In genomic region chr6:122764446-122765297, GRCm38 (mm10) we compare ENCODE assay signal across 8 mouse cellular contexts. TPM values are rescaled to one million over a fixed set of nuclear protein-coding genes. Genes with fewer than 3 reads are reported as not detected.
A peak's percentile ranks its signal among the peaks of the same experiment; 100 is the strongest.
DNase-seq lines count a peak whose midpoint lies in the region; ATAC-seq and TF ChIP-seq lines count a peak whose summit lies in the region.

No protein-coding gene starts in this region.

- no peak for TF ChIP-seq CTCF in olfactory bulb, adult 2 months (IDR thresholded peaks at IDR 0.05; ENCODE audit: insufficient read depth, low read depth, low read length)

- no peak overlapping the region for H3K27ac ChIP-seq in lung, embryonic 15.5 days
- no peak overlapping the region for H3K27ac ChIP-seq in intestine, embryonic 16.5 days (ENCODE audit: low read length)
- peak overlapping the region; percentile 97 for H3K27ac ChIP-seq in liver, embryonic 12.5 days
- peak overlapping the region; percentile 97 for H3K27ac ChIP-seq in olfactory bulb, adult 2 months (ENCODE audit: insufficient read depth, low read depth, low read length)

- WGBS in lung, embryonic 15.5 days, result 2% methylated on average over 56 of the region's 56 CpGs
- under 1% methylated on average over 55 of the region's 56 CpGs for WGBS in intestine, embryonic 16.5 days
- WGBS in liver, embryonic 12.5 days (ENCODE audit: insufficient replicate concordance), result under 1% methylated on average over 56 of the region's 56 CpGs
- WGBS in olfactory bulb, adult 2 months, result under 1% methylated on average over 56 of the region's 56 CpGs

- peaks cover 21% of the 10 kb centered on the region; the same call in 1 of the 2 replicates for H3K27me3 ChIP-seq in lung, embryonic 15.5 days
- peaks cover 3% of the 10 kb centered on the region; the same call in 1 of the 2 replicates for H3K27me3 ChIP-seq in intestine, embryonic 16.5 days (replicated peaks; ENCODE audit: control insufficient read depth, insufficient read depth, low read length)
- no peaks in the 10 kb centered on the region for H3K27me3 ChIP-seq in liver, embryonic 12.5 days (replicated peaks)

- TF ChIP-seq POLR2A in olfactory bulb, adult 2 months (IDR thresholded peaks at IDR 0.05; ENCODE audit: insufficient read depth, low read depth, low read length), result peak; percentile 43

- no peak for DNase-seq in lung, postnatal 25 days (ENCODE audit: low spot score)
- DNase-seq in cerebellum, adult 8-10 months, result peak; percentile 78
- peak; percentile 74 to 77 for DNase-seq in frontal cortex, postnatal 10 days (ENCODE audit: low spot score in 2 of 2)
- no peak for DNase-seq in urinary bladder, postnatal 10 days (ENCODE audit: low spot score)

- peak overlapping the region; percentile 3; the same call in 1 of the 2 replicates for H3K9ac ChIP-seq in lung, embryonic 15.5 days
- peak overlapping the region; percentile 56 for H3K9ac ChIP-seq in intestine, embryonic 16.5 days (ENCODE audit: low read depth, low read length)
- peak overlapping the region; percentile 75 for H3K9ac ChIP-seq in liver, embryonic 12.5 days

- peak overlapping the region; percentile 94 for H3K4me2 ChIP-seq in lung, embryonic 15.5 days
- H3K4me2 ChIP-seq in intestine, embryonic 16.5 days (ENCODE audit: low read depth, low read length), result peak overlapping the region; percentile 97
- H3K4me2 ChIP-seq in liver, embryonic 12.5 days, result peak overlapping the region; percentile 97

- no peaks in the 10 kb centered on the region for H3K36me3 ChIP-seq in lung, embryonic 15.5 days
- H3K36me3 ChIP-seq in intestine, embryonic 16.5 days (ENCODE audit: control insufficient read depth, insufficient read depth, low read length), result no peaks in the 10 kb centered on the region
- no peaks in the 10 kb centered on the region for H3K36me3 ChIP-seq in liver, embryonic 12.5 days

- H3K4me1 ChIP-seq in lung, embryonic 15.5 days, result peaks cover 15% of the 10 kb centered on the region
- H3K4me1 ChIP-seq in intestine, embryonic 16.5 days (ENCODE audit: control insufficient read depth, insufficient read depth, low read length), result peaks cover 8% of the 10 kb centered on the region
- H3K4me1 ChIP-seq in liver, embryonic 12.5 days, result peaks cover 69% of the 10 kb centered on the region
- H3K4me1 ChIP-seq in olfactory bulb, adult 2 months (ENCODE audit: control insufficient read depth, insufficient read depth, low read length), result peaks cover 11% of the 10 kb centered on the region

- peak overlapping the region; percentile 44 for H3K4me3 ChIP-seq in lung, embryonic 15.5 days
- H3K4me3 ChIP-seq in intestine, embryonic 16.5 days (ENCODE audit: low read length), result peak overlapping the region; percentile 54
- H3K4me3 ChIP-seq in liver, embryonic 12.5 days, result peak overlapping the region; percentile 65
- peak overlapping the region; percentile 66 for H3K4me3 ChIP-seq in olfactory bulb, adult 2 months (ENCODE audit: insufficient read depth, low read depth, low read length)

- no peaks in the 10 kb centered on the region for H3K9me3 ChIP-seq in lung, embryonic 15.5 days
- no peaks in the 10 kb centered on the region for H3K9me3 ChIP-seq in intestine, embryonic 16.5 days (ENCODE audit: control insufficient read depth, low read length)
- no peaks in the 10 kb centered on the region for H3K9me3 ChIP-seq in liver, embryonic 12.5 days (replicated peaks)

- ATAC-seq in lung, embryonic 15.5 days (ENCODE audit: borderline replicate concordance, extremely low read depth, low FRiP score, low TSS enrichment), result peak; percentile 72; the same call in 1 of the 2 replicates
- ATAC-seq in intestine, embryonic 16.5 days, result peak; percentile 73
- ATAC-seq in liver, embryonic 12.5 days, result peak; percentile 69

RNA-seq across cellular contexts. Expression of gene Slc2a3, which starts 36.8 kb away (rescaled TPM):
- polyA plus RNA-seq in lung, embryonic 15.5 days (2015; fragmentation: Nextera tagmentation; extraction: Ambion mirVana), result 7.4 and 8.1 TPM in 2 replicates
- 8.9 and 9.5 TPM in 2 replicates for polyA plus RNA-seq in intestine, embryonic 16.5 days (2015; fragmentation: Nextera tagmentation; extraction: Ambion mirVana)
- 35.5 and 38.7 TPM in 2 replicates for polyA plus RNA-seq in liver, embryonic 12.5 days (2016; fragmentation: Nextera tagmentation; extraction: Ambion mirVana)
- polyA plus RNA-seq in olfactory bulb, adult 2 months (2012; ENCODE audit: insufficient read depth, insufficient read length, low replicate concordance, missing spikeins), result not detected in 2 replicates

RNA-seq across cellular contexts. Expression of gene Foxj2, which starts 55.0 kb away (rescaled TPM):
- 5.1 and 5.8 TPM in 2 replicates for polyA plus RNA-seq in lung, embryonic 15.5 days (2015; fragmentation: Nextera tagmentation; extraction: Ambion mirVana)
- 3.3 and 3.4 TPM in 2 replicates for polyA plus RNA-seq in intestine, embryonic 16.5 days (2015; fragmentation: Nextera tagmentation; extraction: Ambion mirVana)
- 2.0 and 2.4 TPM in 2 replicates for polyA plus RNA-seq in liver, embryonic 12.5 days (2016; fragmentation: Nextera tagmentation; extraction: Ambion mirVana)
- polyA plus RNA-seq in olfactory bulb, adult 2 months (2012; ENCODE audit: insufficient read depth, insufficient read length, low replicate concordance, missing spikeins), result not detected in 2 replicates

RNA-seq across cellular contexts. Expression of gene Nanog, which starts 57.4 kb away (rescaled TPM):
- polyA plus RNA-seq in lung, embryonic 15.5 days (2015; fragmentation: Nextera tagmentation; extraction: Ambion mirVana), result 0.33 and 0.40 TPM in 2 replicates
- polyA plus RNA-seq in intestine, embryonic 16.5 days (2015; fragmentation: Nextera tagmentation; extraction: Ambion mirVana), result 0.06 and 0.18 TPM in 2 replicates
- 0.12 TPM in 1 of 2 replicates, not detected in the other for polyA plus RNA-seq in liver, embryonic 12.5 days (2016; fragmentation: Nextera tagmentation; extraction: Ambion mirVana)
- polyA plus RNA-seq in olfactory bulb, adult 2 months (2012; ENCODE audit: insufficient read depth, insufficient read length, low replicate concordance, missing spikeins), result not detected in 2 replicates

Comparison
In these comparisons a context has a peak if more than half of its experiments do, and no peak if none do; other contexts are left out.
1. H3K27ac ChIP-seq: peak in liver, embryonic 12.5 days (single experiment) and olfactory bulb, adult 2 months (single experiment); none in lung, embryonic 15.5 days (single experiment) and intestine, embryonic 16.5 days (single experiment).
2. H3K9ac ChIP-seq: peak in every context shown above with its lines; median percentile 75 in liver, embryonic 12.5 days; 56 in intestine, embryonic 16.5 days; 3 in lung, embryonic 15.5 days.
3. DNase-seq: peak in cerebellum, adult 8-10 months (single experiment) and frontal cortex, postnatal 10 days (2 of 2); none in lung, postnatal 25 days (single experiment) and urinary bladder, postnatal 10 days (single experiment).
4. Peak in every context shown above with its lines, with median percentiles within 50 percentile points of each other: ATAC-seq, H3K4me2 ChIP-seq and H3K4me3 ChIP-seq.